Mouse (Mus musculus) spleen, adult 2 months (tissue): Measurements from ENCODE around the gene Serinc3.
"Not testable (repeated sequence)": the region's sequence is repeated elsewhere in the genome, so short reads cannot be mapped to it uniquely, and the experiment has no call there.

Experiments used
- CTCF ChIP-seq: fragments of 200-500 bp; IDR thresholded peaks from 2 replicates; pipeline ENCODE4 v1.5.1; 2011; ENCODE audit warnings: mild to moderate bottlenecking, inconsistent platforms; ENCODE audit not compliant: insufficient read depth, insufficient read length, insufficient replicate concordance; ENCODE audit errors: extremely low read depth
- POLR2A ChIP-seq: fragments of 200-500 bp; IDR thresholded peaks from 2 replicates; pipeline ENCODE4 v1.6.1; 2011; ENCODE audit warnings: low read depth, low read length, inconsistent platforms

DNA sequence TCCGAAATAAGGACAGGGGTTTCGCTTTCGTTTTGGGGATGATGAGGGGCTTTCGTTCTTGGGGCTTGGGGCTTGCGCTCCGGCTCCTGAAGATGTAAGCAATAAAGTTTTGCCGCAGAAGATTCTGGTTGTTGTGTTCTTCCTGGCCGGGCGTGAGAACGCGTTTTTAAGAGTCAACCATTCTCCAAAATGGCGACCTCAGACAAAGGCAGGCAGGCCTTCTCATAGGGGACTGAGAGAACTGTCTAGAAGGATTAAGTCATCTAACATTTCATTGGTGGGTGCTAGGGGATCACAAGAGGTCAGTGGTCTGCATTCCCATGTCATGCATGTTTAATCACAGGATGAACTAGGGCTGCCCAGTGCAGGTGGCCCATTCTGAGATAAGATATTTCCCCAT is 10.8 kb upstream of the Serinc3 start:
- TF ChIP-seq POLR2A, CTCF: not testable (repeated sequence)
